Mouse (Mus musculus) spleen, adult 2 months (tissue): Measurements from ENCODE around the gene Hoxa4. TPM values are rescaled to one million over a fixed set of nuclear protein-coding genes. Genes with fewer than 3 reads are reported as not detected.

Experiments used
- DNase-seq, 2 experiments: peaks; one replicate each; pipeline versions ENCODE4 v3.0.0 to v3.0.0-alpha.2; 2012 to 2021; ENCODE audit warnings: low spot score in 2 of 2, low read depth in 1 of 2
- H3K27ac ChIP-seq: fragments of 200-500 bp; 2 replicates; pipeline ENCODE4 v1.5.1; 2012; ENCODE audit warnings: low read length, inconsistent platforms; ENCODE audit not compliant: insufficient read depth
- H3K27me3 ChIP-seq: fragments of 200-500 bp; 2 replicates; pipeline ENCODE4 v1.6.1; 2012; ENCODE audit warnings: mild to moderate bottlenecking, moderate library complexity, low read length, inconsistent platforms; ENCODE audit not compliant: control insufficient read depth, insufficient read depth
- H3K36me3 ChIP-seq: fragments of 200-500 bp; 2 replicates; pipeline ENCODE4 v1.6.1; 2012; ENCODE audit warnings: mild to moderate bottlenecking, low read length, inconsistent platforms; ENCODE audit not compliant: control insufficient read depth, insufficient read depth
- H3K4me1 ChIP-seq: fragments of 200-500 bp; 2 replicates; pipeline ENCODE4 v1.6.1; 2011; ENCODE audit warnings: inconsistent platforms; ENCODE audit not compliant: control insufficient read depth, insufficient read depth, insufficient read length
- H3K4me3 ChIP-seq: fragments of 200-500 bp; 2 replicates; pipeline ENCODE4 v1.5.1; 2011; ENCODE audit warnings: mild to moderate bottlenecking, inconsistent platforms; ENCODE audit not compliant: insufficient read depth, insufficient read length; ENCODE audit errors: extremely low read depth
- CTCF ChIP-seq: fragments of 200-500 bp; IDR thresholded peaks from 2 replicates; pipeline ENCODE4 v1.5.1; 2011; ENCODE audit warnings: mild to moderate bottlenecking, inconsistent platforms; ENCODE audit not compliant: insufficient read depth, insufficient read length, insufficient replicate concordance; ENCODE audit errors: extremely low read depth
- POLR2A ChIP-seq: fragments of 200-500 bp; IDR thresholded peaks from 2 replicates; pipeline ENCODE4 v1.6.1; 2011; ENCODE audit warnings: low read depth, low read length, inconsistent platforms
- WGBS: fragments of 180-500 bp; shearing (Covaris S2); methylation state at CpG from one replicate; pipeline ENCODE4 v1.1.7; 2018; 5-methylcytosine and 5-hydroxymethylcytosine counted together
- polyA plus RNA-seq: library from polyadenylated mRNA; depleted of rRNA; stranded (reverse); fragments of >200 nt; gene quantifications from 2 replicates; pipeline ENCODE4 v1.2.3, GENCODE M21; 2012; rRNA removed

The Hoxa4 gene
- polyA plus RNA-seq, 1 experiment, result 0.68 TPM

GRCm38 (mm10) chr6:52153270-52153669 is 38.3 kb downstream of the Hoxa4 start:
- WGBS, result 24% methylated on average over 6 of the region's 6 CpGs
- Histone ChIP-seq H3K4me3 (no peak overlapping the region), H3K27ac (no peak overlapping the region), H3K27me3 (peaks cover 17% of the 10 kb centered on the region), H3K4me1 (peaks cover 5% of the 10 kb centered on the region), H3K36me3 (no peaks in the 10 kb centered on the region)
- no peak for DNase-seq
- no peak for TF ChIP-seq CTCF
- TF ChIP-seq POLR2A, result no peak

- TF ChIP-seq POLR2A (no peak), CTCF (no peak)
- Histone ChIP-seq H3K4me1 (no peaks in the 10 kb centered on the region), H3K27me3 (peaks cover 10% of the 10 kb centered on the region), H3K27ac (no peak overlapping the region), H3K36me3 (no peaks in the 10 kb centered on the region), H3K4me3 (no peak overlapping the region)
- 39% methylated on average over 16 of the region's 16 CpGs for WGBS
- DNase-seq, result no peak
These were observed 39.0 kb downstream of the Hoxa4 start for GRCm38 (mm10) chr6:52152226-52153193.

- Histone ChIP-seq H3K4me1 (no peaks in the 10 kb centered on the region), H3K36me3 (no peaks in the 10 kb centered on the region), H3K27me3 (peaks cover 8% of the 10 kb centered on the region), H3K4me3 (no peak overlapping the region), H3K27ac (no peak overlapping the region)
- no peak for TF ChIP-seq CTCF
- no peak for TF ChIP-seq POLR2A
- 47% methylated on average over 4 of the region's 4 CpGs for WGBS
- no peak for DNase-seq
These were observed 40.0 kb downstream of the Hoxa4 start for GRCm38 (mm10) chr6:52151571-52151970.

GRCm38 (mm10) chr6:52150401-52150966 is 41.1 kb downstream of the Hoxa4 start:
- no peak for DNase-seq
- Histone ChIP-seq H3K4me3 (no peak overlapping the region), H3K27me3 (peaks cover 7% of the 10 kb centered on the region), H3K4me1 (no peaks in the 10 kb centered on the region), H3K27ac (no peak overlapping the region), H3K36me3 (no peaks in the 10 kb centered on the region)
- 24% methylated on average over 16 of the region's 16 CpGs for WGBS
- TF ChIP-seq POLR2A (no peak), CTCF (no peak)

Other genes with a start within 250 kb of the Hoxa4 start
- 6.0 and 9.1 TPM in 2 replicates for gene Skap2, start 179.2 kb downstream of the Hoxa4 start, polyA plus RNA-seq
- 0.12 and 0.21 TPM in 2 replicates for gene Hoxa1, start 33.4 kb downstream of the Hoxa4 start, polyA plus RNA-seq
- 0.27 and 0.65 TPM in 2 replicates for gene Hoxa2, start 26.9 kb downstream of the Hoxa4 start, polyA plus RNA-seq
- gene 5730596B20Rik, start 14.3 kb downstream of the Hoxa4 start, polyA plus RNA-seq, result not detected in 2 replicates
- gene Hoxa5, start 12.8 kb upstream of the Hoxa4 start, polyA plus RNA-seq, result 1.3 and 1.8 TPM in 2 replicates
- 0.46 TPM in 1 of 2 replicates, not detected in the other for gene Hoxa6, start 17.0 kb upstream of the Hoxa4 start, polyA plus RNA-seq
- gene Hoxa3, start 21.6 kb upstream of the Hoxa4 start, polyA plus RNA-seq, result 1.4 and 1.5 TPM in 2 replicates
- not detected in 2 replicates for gene Gm28308, start 21.6 kb upstream of the Hoxa4 start, polyA plus RNA-seq
- gene Hoxa7, start 30.1 kb upstream of the Hoxa4 start, polyA plus RNA-seq, result 0.56 and 0.79 TPM in 2 replicates
- 0.18 and 0.31 TPM in 2 replicates for gene Hoxa9, start 39.3 kb upstream of the Hoxa4 start, polyA plus RNA-seq
- gene Hoxa10, start 49.1 kb upstream of the Hoxa4 start, polyA plus RNA-seq, result not detected in 2 replicates
- gene Hoxa11, start 54.1 kb upstream of the Hoxa4 start, polyA plus RNA-seq, result not detected in 2 replicates
- not detected in 2 replicates for gene Hoxa13, start 69.1 kb upstream of the Hoxa4 start, polyA plus RNA-seq
- not detected in 2 replicates for gene Evx1, start 121.7 kb upstream of the Hoxa4 start, polyA plus RNA-seq